Mouse (Mus musculus) lung, adult 2 months (tissue): Measurements from ENCODE around the gene Piwil4. TPM values are rescaled to one million over a fixed set of nuclear protein-coding genes. Genes with fewer than 3 reads are reported as not detected.

ENCODE experiments used
- DNase-seq: peaks from one replicate; pipeline ENCODE4 v3.0.0; 2022
- H3K4me1 ChIP-seq: fragments of 200-500 bp; 2 replicates; pipeline ENCODE4 v1.6.1; 2011; ENCODE audit warnings: low read length; ENCODE audit not compliant: control insufficient read depth, insufficient read depth
- H3K4me3 ChIP-seq: fragments of 200-500 bp; replicated peaks from 2 replicates; pipeline ENCODE3; 2011; ENCODE audit warnings: low read depth, mild to moderate bottlenecking, control low read depth, low read length; ENCODE audit errors: extremely low read depth
- CTCF ChIP-seq: fragments of 200-500 bp; IDR thresholded peaks from 2 replicates; pipeline ENCODE4 v1.5.1; 2011; ENCODE audit warnings: mild to moderate bottlenecking, low read length, control low read depth; ENCODE audit not compliant: insufficient read depth
- POLR2A ChIP-seq: fragments of 200-500 bp; IDR thresholded peaks from 2 replicates; pipeline ENCODE4 v1.6.1; 2011; ENCODE audit warnings: low read depth, mild to moderate bottlenecking, control low read depth, low read length, borderline replicate concordance; ENCODE audit errors: extremely low read depth
- WGBS: fragments of 180-500 bp; shearing (Covaris S2); methylation state at CpG from one replicate; pipeline ENCODE4 v1.1.7; 2018; 5-methylcytosine and 5-hydroxymethylcytosine counted together
- polyA plus RNA-seq: library from polyadenylated mRNA; depleted of rRNA; stranded (reverse); fragments of >200 nt; gene quantifications from 2 replicates; pipeline ENCODE4 v1.2.3, GENCODE M21; 2012

The Piwil4 gene
- polyA plus RNA-seq, 1 experiment, result 4.6 TPM

- peaks cover 8% of the 10 kb centered on the region for H3K4me1 ChIP-seq
- no peak for DNase-seq
- H3K4me3 ChIP-seq, result no peak overlapping the region
- 69% methylated on average over 4 of the region's 4 CpGs for WGBS
- TF ChIP-seq POLR2A (no peak), CTCF (no peak)
Measured at GRCm38 (mm10) chr9:14726629-14727028, 13.9 kb downstream of the Piwil4 start.

- no peak overlapping the region for H3K4me3 ChIP-seq
- 82% methylated on average over 6 of the region's 6 CpGs for WGBS
- no peak for TF ChIP-seq CTCF
- no peak for TF ChIP-seq POLR2A
- no peak for DNase-seq
- H3K4me1 ChIP-seq, result peaks cover 5% of the 10 kb centered on the region
Measured at GRCm38 (mm10) chr9:14726005-14726404, 14.5 kb downstream of the Piwil4 start.

- no peak for DNase-seq
- TF ChIP-seq POLR2A (no peak), CTCF (no peak)
- H3K4me3 ChIP-seq, result no peak overlapping the region
- 76% methylated on average over 5 of the region's 5 CpGs for WGBS
- 0 out of 2 replicates have a peak, but pooled peaks cover 2% of the 10 kb centered on the region for H3K4me1 ChIP-seq
Measured at GRCm38 (mm10) chr9:14724755-14725420, 15.6 kb downstream of the Piwil4 start.

GRCm38 (mm10) chr9:14721610-14722009 is 18.9 kb downstream of the Piwil4 start:
- 79% methylated on average over 5 of the region's 5 CpGs for WGBS
- TF ChIP-seq POLR2A, result no peak
- no peak for TF ChIP-seq CTCF
- DNase-seq, result no peak
- H3K4me1 ChIP-seq, result peaks cover 4% of the 10 kb centered on the region; the same call in 1 of the 2 replicates
- H3K4me3 ChIP-seq, result no peak overlapping the region

GRCm38 (mm10) chr9:14720384-14720783 is 20.1 kb downstream of the Piwil4 start:
- WGBS, result 72% methylated on average over 2 of the region's 2 CpGs
- no peak for DNase-seq
- no peak overlapping the region for H3K4me3 ChIP-seq
- peaks cover 4% of the 10 kb centered on the region; the same call in 1 of the 2 replicates for H3K4me1 ChIP-seq
- TF ChIP-seq CTCF (no peak), POLR2A (no peak)

DNA sequence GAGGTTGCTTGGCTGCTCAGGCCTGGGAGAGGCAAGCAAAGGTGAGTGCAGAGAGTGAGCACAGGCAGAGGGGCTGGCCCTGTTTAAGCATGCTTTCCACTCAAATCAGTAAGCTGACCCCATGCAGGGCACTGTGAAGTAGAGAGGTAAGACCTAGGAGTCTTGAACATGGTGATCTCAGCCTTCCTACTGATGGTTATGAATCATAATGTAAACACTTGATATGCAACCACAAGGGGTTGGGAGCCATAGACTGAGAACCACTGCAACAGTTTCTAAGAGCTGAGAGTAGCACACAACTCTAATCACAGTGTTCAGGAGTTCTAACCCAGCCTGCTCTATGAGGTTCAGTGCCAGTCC is 22.2 kb downstream of the Piwil4 start:
- DNase-seq, result no peak
- peak overlapping the region; percentile 58 for H3K4me3 ChIP-seq

DNA sequence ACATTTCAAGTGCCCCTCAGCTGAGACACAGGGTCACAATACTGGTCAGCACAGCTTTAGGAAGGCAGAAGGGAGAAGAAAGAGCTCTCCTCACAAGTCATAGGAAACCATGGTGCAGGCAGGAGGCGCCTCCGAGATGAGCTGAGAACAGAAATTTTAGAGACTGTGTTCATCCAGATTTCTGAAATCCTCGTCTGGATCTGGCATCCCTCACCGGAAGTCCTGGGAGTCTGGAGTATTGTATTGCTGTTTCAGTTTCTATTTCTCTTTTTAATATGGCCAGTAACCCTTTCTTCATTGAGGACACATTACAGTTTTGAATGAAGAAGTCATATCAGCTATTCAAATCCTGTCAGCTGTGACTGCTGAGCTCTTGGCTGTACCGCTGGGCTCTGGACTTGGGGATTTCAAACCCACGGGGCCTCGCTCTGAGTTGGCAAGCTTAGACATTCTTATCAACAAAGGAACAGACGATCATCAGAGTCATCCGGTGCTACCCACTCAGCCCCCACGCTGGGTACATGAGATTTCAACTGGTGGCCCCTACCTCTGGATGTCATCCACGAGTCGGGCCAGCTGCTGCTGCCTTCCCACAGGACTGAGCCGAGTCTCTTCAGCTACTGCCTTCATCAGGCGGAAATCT is 22.7 kb downstream of the Piwil4 start:
- Histone ChIP-seq H3K4me1 (peaks cover 4% of the 10 kb centered on the region; the same call in 1 of the 2 replicates), H3K4me3 (peak overlapping the region; percentile 58)
- WGBS, result 14% methylated on average over 14 of the region's 14 CpGs
- TF ChIP-seq POLR2A (no peak), CTCF (no peak)
- peak; percentile 45 for DNase-seq

More for the DNA sequence above, 22.2 kb downstream of the Piwil4 start:
- TF ChIP-seq CTCF (no peak), POLR2A (no peak)
- H3K4me1 ChIP-seq, result peaks cover 4% of the 10 kb centered on the region; the same call in 1 of the 2 replicates

DNA sequence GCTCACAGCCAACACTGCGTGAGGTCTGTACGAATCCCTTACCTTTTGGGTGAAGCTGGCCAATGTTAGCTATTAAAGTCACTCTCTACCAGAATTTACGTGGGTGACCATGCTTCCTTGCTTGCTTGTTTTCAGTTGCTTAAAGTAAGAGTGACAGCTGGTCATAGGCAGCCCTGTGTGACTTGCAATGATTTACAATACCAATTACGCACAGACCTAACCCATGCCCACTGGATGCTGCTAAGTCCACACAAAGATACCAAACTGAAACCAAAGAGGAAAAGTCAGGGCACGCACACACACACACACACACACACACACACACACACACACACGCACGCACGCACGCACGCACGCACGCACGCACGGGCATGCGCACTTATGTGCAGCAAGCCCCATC is 25.3 kb downstream of the Piwil4 start:
- TF ChIP-seq POLR2A, result no peak
- H3K4me1 ChIP-seq, result peaks cover 4% of the 10 kb centered on the region; the same call in 1 of the 2 replicates
- 77% methylated on average over 15 of the region's 15 CpGs for WGBS
- DNase-seq, result no peak
- H3K4me3 ChIP-seq, result no peak overlapping the region

DNA sequence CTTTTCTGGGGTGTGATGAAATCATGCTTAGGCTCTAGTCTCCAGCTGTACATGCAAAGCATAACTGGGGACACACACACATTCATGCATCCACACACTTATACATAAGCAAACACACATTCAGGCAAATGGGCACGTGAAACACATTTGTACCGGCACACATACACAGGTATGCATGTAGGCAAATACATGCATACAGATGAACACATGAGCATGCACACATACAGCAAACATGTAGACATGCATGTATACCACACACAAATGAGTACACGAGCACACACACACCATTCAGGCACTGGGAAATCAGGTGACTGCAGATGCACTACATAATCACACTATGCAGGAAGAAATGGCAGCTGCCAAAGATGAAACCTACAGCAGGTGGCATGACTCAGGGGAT is 29.6 kb downstream of the Piwil4 start:
- WGBS, result 87% methylated on average over 3 of the region's 3 CpGs

More for the DNA sequence above, 29.6 kb downstream of the Piwil4 start:
- Histone ChIP-seq H3K4me3 (no peak overlapping the region), H3K4me1 (no peaks in the 10 kb centered on the region)
- no peak for TF ChIP-seq CTCF
- no peak for TF ChIP-seq POLR2A
- no peak for DNase-seq
